Mouse (Mus musculus) central nervous system, embryonic 11.5 days (tissue): ENCODE data around the gene Fam102b. TPM values are rescaled to one million over a fixed set of nuclear protein-coding genes. Genes with fewer than 3 reads are reported as not detected.

Experiments
- polyA plus RNA-seq: library from polyadenylated mRNA; depleted of rRNA; stranded (reverse); fragments of >200 nt; gene quantifications from 2 replicates; pipeline ENCODE4 v1.2.3, GENCODE M21; 2012; rRNA removed

Gene Fam102b
- polyA plus RNA-seq: 9.1 and 15.5 TPM in 2 replicates

DNA sequence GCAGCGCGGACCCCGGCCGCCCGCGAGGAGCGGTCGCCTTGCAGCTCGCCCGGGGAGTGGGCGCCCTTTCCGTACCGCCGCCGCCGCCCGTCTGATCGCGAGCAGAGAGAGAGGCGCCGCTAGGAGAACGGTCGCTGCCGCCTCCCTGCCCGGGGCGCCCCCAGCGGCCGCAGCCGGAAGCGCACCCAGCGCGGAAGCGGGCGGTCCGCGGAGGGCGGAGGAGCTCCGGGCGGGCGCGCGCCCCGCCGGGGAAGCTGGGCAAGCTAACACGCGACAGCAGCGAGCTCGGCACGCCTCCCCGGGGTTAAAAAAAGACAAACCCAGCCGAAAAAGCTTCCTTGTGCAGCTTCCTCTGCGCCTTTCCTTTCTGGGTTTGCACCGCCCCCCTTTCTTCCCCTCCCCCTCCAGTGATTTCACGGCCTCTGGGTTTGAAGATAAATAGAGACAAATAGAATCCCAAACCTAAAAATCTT, at the start of gene Fam102b:
Fam102b (minus strand) TSS at position 93 of the 473 bp plus-strand sequence.

DNA sequence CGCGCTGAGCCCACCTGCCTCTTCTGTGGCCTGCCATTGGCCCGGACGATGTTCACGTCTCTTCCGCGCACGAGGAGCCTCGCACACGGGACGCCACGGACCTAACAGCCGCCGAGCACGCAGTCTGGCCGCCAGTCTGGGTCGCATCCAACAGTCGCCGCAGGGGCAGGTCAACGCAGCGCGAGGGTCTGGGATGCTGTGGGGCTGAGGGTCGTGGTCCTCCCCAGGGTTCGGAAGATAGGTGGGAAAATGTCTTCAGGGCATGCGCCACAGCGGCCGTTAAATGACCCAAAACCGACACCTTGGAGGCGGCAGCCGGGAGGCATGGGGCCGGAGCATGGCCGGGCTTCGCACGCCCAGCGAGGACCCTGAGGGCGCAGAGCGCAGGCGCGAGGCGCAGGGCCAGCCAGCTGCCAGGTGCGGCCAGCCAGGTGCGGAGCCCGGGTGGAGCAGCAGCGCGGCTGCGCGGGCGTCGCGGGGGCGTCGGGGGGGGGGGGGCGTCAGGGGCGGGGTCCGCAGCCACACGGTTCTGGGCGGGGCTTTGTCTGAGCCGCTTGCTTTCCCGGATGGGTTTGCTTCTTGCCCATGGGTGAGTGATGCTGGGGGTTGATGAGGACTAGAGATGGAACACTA, 87.3 kb downstream of the Fam102b start, which contains the start of gene Gm9857:
Gm9857 (minus strand) TSS at position 445 of the 633 bp plus-strand sequence.

DNA sequence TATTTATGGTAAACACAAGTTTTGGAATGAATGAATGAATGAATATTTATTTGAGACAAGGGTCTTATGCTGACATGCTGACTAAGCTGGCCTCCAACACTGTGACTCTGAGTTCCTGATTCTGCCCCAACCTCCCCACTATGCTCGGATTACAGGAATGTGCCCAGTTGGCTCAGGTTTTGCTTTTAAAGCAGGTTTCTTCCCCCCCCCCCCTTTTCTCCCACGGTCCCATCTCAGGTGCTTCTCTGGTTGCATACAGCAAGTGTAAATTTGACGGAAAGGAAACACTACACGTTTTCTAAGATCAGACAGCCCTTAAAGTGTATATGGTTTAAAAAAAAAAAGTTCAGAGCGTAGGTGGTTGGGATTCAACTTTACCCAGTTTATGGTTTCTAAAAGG, 87.8 kb downstream of the Fam102b start, which contains the start of gene Henmt1:
Henmt1 (plus strand) TSS at position 301 of the 400 bp plus-strand sequence.

Other genes with a start within 250 kb of the Fam102b start
- gene Stxbp3, start 187.1 kb downstream of the Fam102b start, polyA plus RNA-seq: 23.1 and 33.3 TPM in 2 replicates
- gene Fndc7, start 137.6 kb downstream of the Fam102b start, polyA plus RNA-seq: 0.11 TPM in 1 of 2 replicates, not detected in the other
- gene Prpf38b, start 115.9 kb downstream of the Fam102b start, polyA plus RNA-seq: 118 and 167 TPM in 2 replicates
- 0.25 and 0.37 TPM in 2 replicates for gene Henmt1, start 87.7 kb downstream of the Fam102b start, polyA plus RNA-seq
- 0.37 TPM in 1 of 2 replicates, not detected in the other for gene Gm9857, start 87.2 kb downstream of the Fam102b start, polyA plus RNA-seq
- not detected in 2 replicates for gene Slc25a54, start 52.9 kb upstream of the Fam102b start, polyA plus RNA-seq
- gene Slc25a24, start 95.5 kb upstream of the Fam102b start, polyA plus RNA-seq: 18.0 and 26.2 TPM in 2 replicates